Mouse (Mus musculus) hindbrain, embryonic 16.5 days (tissue): Measurements from ENCODE around the gene Macrod2. TPM values are rescaled to one million over a fixed set of nuclear protein-coding genes. Genes with fewer than 3 reads are reported as not detected.

Source experiments
- ATAC-seq: fragments of 200-750 bp; cut with Nextera tagmentation; 2 replicates; pipeline ENCODE4 v1.8.0; 2017; ENCODE audit warnings: moderate TSS enrichment, moderate library complexity
- H3K27ac ChIP-seq: fragments of 300-500 bp; sonication (generic); 2 replicates; pipeline ENCODE4 v1.5.1; 2014; ENCODE audit warnings: low read depth, mild to moderate bottlenecking, control low read depth, low read length, moderate library complexity
- H3K27me3 ChIP-seq: fragments of 300-500 bp; sonication (generic); replicated peaks from 2 replicates; pipeline ENCODE4 v1.6.1; 2014; ENCODE audit warnings: low read length; ENCODE audit not compliant: control insufficient read depth, insufficient read depth
- H3K36me3 ChIP-seq: fragments of 300-500 bp; sonication (generic); 2 replicates; pipeline ENCODE4 v1.6.1; 2014; ENCODE audit warnings: mild to moderate bottlenecking, low read length, moderate library complexity, mixed read lengths; ENCODE audit not compliant: control insufficient read depth, insufficient read depth
- H3K4me1 ChIP-seq: fragments of 300-500 bp; sonication (generic); 2 replicates; pipeline ENCODE4 v1.6.1; 2014; ENCODE audit warnings: low read depth, low read length; ENCODE audit not compliant: control insufficient read depth, insufficient read depth
- H3K4me2 ChIP-seq: fragments of 300-500 bp; sonication (generic); 2 replicates; pipeline ENCODE4 v1.6.1; 2014; ENCODE audit warnings: mild to moderate bottlenecking, low read length, control low read depth, moderate library complexity
- H3K4me3 ChIP-seq: fragments of 300-500 bp; sonication (generic); 2 replicates; pipeline ENCODE4 v1.5.1; 2014; ENCODE audit warnings: mild to moderate bottlenecking, low read length, control low read depth, moderate library complexity
- H3K9ac ChIP-seq: fragments of 300-500 bp; sonication (generic); 2 replicates; pipeline ENCODE4 v1.6.1; 2014; ENCODE audit warnings: low read depth, mild to moderate bottlenecking, control low read depth, low read length, moderate library complexity
- H3K9me3 ChIP-seq: fragments of 300-500 bp; sonication (generic); 2 replicates; pipeline ENCODE4 v1.6.1; 2014; ENCODE audit warnings: mild to moderate bottlenecking, low read length, moderate library complexity; ENCODE audit not compliant: control insufficient read depth
- WGBS: fragments of 180-500 bp; shearing (Covaris S2); extraction: QIAGEN DNeasy Blood & Tissue Kit; methylation state at CpG from one replicate; pipeline ENCODE4 v1.1.7; 2014; 5-methylcytosine and 5-hydroxymethylcytosine counted together
- polyA plus RNA-seq: library from polyadenylated mRNA; unstranded; fragments of >200 nt; fragmentation: Nextera tagmentation; extraction: Ambion mirVana; gene quantifications from 2 replicates; pipeline ENCODE4 v1.2.1, GENCODE M21; 2015

Macrod2 gene
- polyA plus RNA-seq, 1 experiment from 2014 or later = 85.4 TPM

DNA sequence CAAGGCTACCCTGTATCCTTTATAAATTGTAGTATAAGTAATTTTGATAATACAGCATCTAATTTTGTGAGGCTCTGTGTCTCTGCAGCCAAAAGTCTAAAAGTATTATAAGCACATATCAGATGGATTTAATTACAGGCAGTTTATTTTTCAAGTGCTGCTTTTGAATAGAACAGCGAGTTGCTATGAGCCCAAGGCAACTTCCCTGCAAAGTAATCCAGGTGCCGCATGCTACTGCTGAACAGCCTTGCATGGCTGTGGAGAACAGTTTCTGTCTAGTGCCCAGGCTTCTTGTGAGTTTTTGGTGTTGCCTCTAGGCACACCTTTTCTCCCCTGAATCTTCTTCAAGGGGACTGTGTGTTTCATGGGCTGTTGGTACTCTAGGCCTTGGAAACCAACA is 517.8 kb downstream of the Macrod2 start:
- Histone ChIP-seq H3K4me3 (no peak overlapping the region), H3K36me3 (no peaks in the 10 kb centered on the region), H3K9ac (no peak overlapping the region), H3K27ac (no peak overlapping the region), H3K9me3 (no peaks in the 10 kb centered on the region), H3K4me1 (peaks cover 2% of the 10 kb centered on the region; the same call in 1 of the 2 replicates), H3K4me2 (no peak overlapping the region), H3K27me3 (no peaks in the 10 kb centered on the region)
- 75% methylated on average over 2 of the region's 2 CpGs for WGBS
- ATAC-seq = no peak

DNA sequence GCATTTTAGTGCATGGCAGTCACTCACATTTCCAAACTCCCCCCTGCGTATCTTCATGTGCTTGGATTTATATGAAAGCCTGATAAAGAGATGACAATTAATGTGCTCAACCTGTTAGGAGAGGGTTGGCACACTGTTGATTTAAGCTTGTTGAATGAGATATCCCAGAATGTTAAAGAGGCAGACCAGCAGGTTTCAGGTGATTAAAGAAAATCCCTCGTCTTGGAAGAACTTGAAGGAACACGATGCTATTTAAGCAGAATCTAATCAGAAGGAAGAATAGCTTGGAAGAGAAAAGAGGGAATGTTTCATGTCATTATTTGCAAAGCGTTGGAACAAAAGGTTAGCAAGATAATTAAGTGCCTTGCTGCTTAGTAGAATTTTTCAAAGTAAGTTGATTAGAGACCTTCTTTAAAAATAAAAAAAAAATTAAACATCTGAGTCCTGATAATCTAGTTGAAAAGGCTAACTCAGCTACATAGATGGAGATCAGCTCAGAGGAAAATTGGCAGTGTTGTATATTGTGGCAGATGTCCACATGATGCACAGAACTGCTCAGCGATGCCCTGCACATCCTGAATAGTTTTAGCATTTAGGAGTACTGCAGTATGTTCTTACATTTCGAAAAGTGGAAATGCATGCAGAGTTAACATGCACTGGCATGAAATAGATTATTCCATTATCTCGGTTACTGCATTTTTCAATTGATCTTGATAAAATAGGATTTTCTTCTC is 518.7 kb downstream of the Macrod2 start:
- Histone ChIP-seq H3K27ac (no peak overlapping the region), H3K4me2 (no peak overlapping the region), H3K36me3 (no peaks in the 10 kb centered on the region), H3K27me3 (no peaks in the 10 kb centered on the region), H3K9ac (no peak overlapping the region), H3K4me1 (peaks cover 2% of the 10 kb centered on the region; the same call in 1 of the 2 replicates), H3K9me3 (no peaks in the 10 kb centered on the region), H3K4me3 (no peak overlapping the region)
- WGBS = 63% methylated on average over 7 of the region's 7 CpGs
- ATAC-seq = no peak

DNA sequence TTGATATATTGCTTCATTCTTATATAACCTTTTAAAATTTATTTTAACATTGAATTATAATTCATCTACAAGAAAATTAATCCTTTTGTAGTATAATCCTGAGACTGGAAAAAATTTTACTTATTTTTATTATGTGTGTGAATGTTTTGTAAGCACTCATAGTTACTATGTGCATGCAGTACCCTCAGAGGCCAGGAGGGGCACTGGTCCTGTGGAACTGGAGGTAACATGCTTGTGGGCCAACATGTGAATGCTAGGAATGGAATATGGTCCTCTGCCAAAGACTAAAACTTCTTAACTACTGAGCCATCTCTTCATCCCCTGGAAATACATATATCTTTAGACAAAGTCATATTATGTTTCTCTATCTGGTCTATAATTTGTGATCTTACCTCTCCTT is 531.8 kb downstream of the Macrod2 start:
- H3K4me2 ChIP-seq = no peak overlapping the region
- no peaks in the 10 kb centered on the region for H3K4me1 ChIP-seq
- no peak overlapping the region for H3K4me3 ChIP-seq
- H3K27ac ChIP-seq = no peak overlapping the region
- no peak for ATAC-seq
- H3K36me3 ChIP-seq = no peaks in the 10 kb centered on the region
- no peaks in the 10 kb centered on the region for H3K27me3 ChIP-seq
- no peaks in the 10 kb centered on the region for H3K9me3 ChIP-seq
- H3K9ac ChIP-seq = no peak overlapping the region

DNA sequence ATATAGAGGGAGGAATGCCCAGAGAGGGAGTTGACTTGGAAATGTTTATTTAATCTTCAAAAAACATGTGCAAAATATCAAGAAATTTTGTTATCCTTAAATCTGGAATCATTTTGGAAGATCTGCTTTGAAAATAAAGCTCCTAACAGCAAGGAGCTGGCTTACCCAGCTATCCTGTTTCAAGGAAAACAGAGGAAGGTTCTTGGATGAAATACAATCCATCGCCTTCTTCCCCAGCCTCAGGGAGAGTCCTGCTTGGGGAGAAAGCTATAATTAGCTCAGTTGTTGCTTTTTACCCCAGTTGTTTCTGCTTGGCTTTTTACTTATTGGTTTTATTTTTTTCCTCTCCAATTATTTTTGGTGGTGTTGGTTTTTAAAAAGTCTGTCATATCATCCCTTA is 539.4 kb downstream of the Macrod2 start:
- 71% methylated on average over 1 of the region's 1 CpGs for WGBS
- Histone ChIP-seq H3K27ac (no peak overlapping the region), H3K4me2 (no peak overlapping the region), H3K27me3 (no peaks in the 10 kb centered on the region), H3K36me3 (no peaks in the 10 kb centered on the region), H3K9ac (no peak overlapping the region), H3K4me1 (no peaks in the 10 kb centered on the region), H3K9me3 (0 out of 2 replicates have a peak, but pooled peaks cover 4% of the 10 kb centered on the region), H3K4me3 (no peak overlapping the region)
- ATAC-seq = no peak

DNA sequence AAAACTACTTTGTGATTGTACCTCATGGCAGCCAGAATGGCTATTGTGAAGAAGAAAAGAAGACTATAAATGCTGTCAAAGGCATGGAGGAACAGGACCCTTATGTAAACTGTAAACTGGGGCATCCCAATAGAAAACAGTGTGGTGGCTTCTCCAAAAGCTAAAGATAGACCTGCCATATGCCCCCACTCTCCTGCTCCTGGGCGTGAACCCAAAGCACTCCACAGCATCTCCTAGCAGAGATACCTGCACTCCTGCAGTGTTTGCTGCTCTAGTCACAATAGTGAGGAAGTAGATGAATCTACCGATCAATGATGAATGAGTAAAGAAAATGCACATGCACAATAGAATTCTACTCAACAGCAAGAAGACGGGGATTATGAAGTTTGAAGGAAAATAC is 554.4 kb downstream of the Macrod2 start:
- no peak overlapping the region for H3K27ac ChIP-seq
- H3K4me3 ChIP-seq = no peak overlapping the region
- ATAC-seq = no peak
- H3K36me3 ChIP-seq = no peaks in the 10 kb centered on the region
- H3K4me1 ChIP-seq = no peaks in the 10 kb centered on the region
- no peak overlapping the region for H3K4me2 ChIP-seq
- H3K9ac ChIP-seq = no peak overlapping the region
- no peaks in the 10 kb centered on the region for H3K9me3 ChIP-seq
- H3K27me3 ChIP-seq = no peaks in the 10 kb centered on the region
- WGBS = 97% methylated on average over 3 of the region's 3 CpGs

DNA sequence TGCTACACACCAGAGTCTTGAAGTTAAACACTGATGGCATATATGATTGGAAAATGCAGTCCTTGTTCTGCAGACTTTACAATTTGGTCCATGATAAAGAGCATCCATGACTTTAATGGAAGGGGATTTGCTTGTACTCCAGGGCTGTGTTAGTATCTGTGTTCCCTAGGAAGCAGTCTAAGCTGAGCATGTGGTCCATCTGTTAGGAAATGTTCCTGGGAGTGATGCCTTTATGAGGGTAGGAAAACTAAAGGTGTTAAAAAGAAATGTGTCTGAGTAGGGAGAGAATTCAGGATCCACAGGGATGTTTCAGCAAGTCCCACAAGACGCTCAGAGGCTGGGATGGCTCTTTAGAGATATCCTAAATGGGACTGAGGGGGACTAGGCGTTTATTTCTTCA is 564.1 kb downstream of the Macrod2 start:
- WGBS = 82% methylated on average over 2 of the region's 2 CpGs
- Histone ChIP-seq H3K4me1 (no peaks in the 10 kb centered on the region), H3K9ac (no peak overlapping the region), H3K4me3 (no peak overlapping the region), H3K27ac (no peak overlapping the region), H3K36me3 (no peaks in the 10 kb centered on the region), H3K27me3 (no peaks in the 10 kb centered on the region), H3K9me3 (no peaks in the 10 kb centered on the region), H3K4me2 (no peak overlapping the region)
- no peak for ATAC-seq

DNA sequence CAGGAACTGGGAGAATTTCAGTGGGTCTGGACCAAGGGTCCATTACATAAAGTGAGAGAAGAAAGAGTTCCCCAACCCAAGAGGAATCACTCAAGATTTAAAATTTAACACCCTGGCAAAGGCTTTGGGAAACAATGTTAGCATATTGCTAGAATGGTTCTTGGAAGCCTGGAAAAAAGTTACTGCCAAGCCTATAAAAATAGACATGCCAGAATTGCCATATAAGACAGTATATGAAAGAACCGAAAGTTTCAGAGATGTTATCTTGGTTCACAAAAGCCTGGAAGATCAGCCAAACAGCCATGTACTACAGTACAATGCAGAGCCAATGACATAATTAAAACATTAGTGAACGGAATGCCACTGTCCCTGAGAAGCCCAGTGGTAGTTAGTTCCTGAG is 575.1 kb downstream of the Macrod2 start:
- no peak for ATAC-seq
- Histone ChIP-seq H3K36me3 (no peaks in the 10 kb centered on the region), H3K9ac (no peak overlapping the region), H3K9me3 (no peaks in the 10 kb centered on the region), H3K27me3 (no peaks in the 10 kb centered on the region), H3K4me3 (no peak overlapping the region), H3K4me2 (no peak overlapping the region), H3K27ac (no peak overlapping the region), H3K4me1 (no peaks in the 10 kb centered on the region)
- WGBS = 84% methylated on average over 2 of the region's 2 CpGs

DNA sequence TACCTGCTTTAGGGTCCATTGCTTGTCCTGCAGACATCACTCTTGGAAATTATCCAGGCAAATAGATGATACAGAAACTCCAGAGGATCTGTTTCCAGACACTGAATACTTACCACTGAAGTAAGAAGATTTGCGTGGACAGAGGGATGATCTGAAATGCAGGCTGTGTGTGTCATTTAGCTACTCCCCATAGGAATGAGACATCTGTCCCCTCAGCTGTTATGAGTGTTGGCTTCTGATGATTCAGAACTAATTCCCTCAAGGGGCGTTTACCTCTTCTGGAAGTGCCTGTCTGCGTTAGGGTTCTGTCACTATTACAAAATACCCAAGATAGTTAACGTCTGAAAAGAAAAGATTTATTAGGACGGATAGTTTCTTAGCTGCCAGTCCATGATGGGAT is 576.7 kb downstream of the Macrod2 start:
- WGBS = 60% methylated on average over 5 of the region's 5 CpGs
- no peak overlapping the region for H3K27ac ChIP-seq

DNA sequence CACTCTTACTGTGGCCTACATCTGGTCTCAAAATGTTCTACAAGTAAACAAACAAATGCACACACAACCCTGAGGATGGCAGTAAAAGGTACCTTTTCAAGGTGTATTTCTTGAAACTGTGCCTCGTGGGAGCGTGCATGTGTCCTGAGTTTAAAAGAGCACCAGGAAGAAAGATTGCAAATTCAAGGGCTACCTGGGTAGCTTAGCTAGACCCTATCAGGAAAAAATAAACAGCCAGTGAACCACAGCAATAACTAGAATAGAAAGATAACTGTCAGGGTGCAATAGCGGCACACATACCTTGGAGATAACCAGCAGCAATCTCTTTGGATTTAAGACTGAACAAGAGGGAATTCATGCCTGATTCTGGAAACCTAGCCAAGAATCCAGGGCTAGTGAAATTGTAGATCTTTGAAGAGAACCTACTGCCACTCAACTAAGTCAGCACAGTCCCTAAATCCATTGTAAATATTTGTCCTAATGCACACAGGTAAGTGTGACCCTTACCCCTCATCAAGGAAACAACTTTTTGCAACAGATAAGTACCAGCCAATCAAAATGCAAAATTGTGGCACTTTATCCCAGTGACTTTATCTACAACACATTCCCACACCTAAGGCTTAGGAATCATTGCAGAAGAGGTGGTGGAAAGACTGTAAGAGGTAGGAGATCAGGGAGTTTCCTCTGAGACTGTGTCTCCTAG is 590.7 kb downstream of the Macrod2 start:
- no peak overlapping the region for H3K9ac ChIP-seq
- no peaks in the 10 kb centered on the region for H3K36me3 ChIP-seq
- no peak for ATAC-seq
- H3K9me3 ChIP-seq = no peaks in the 10 kb centered on the region
- no peaks in the 10 kb centered on the region for H3K27me3 ChIP-seq
- WGBS = 94% methylated on average over 3 of the region's 3 CpGs
- no peak overlapping the region for H3K27ac ChIP-seq
- H3K4me1 ChIP-seq = no peaks in the 10 kb centered on the region
- H3K4me3 ChIP-seq = no peak overlapping the region
- no peak overlapping the region for H3K4me2 ChIP-seq

More for the DNA sequence above, 576.7 kb downstream of the Macrod2 start:
- no peak overlapping the region for H3K4me2 ChIP-seq
- no peaks in the 10 kb centered on the region for H3K9me3 ChIP-seq
- no peaks in the 10 kb centered on the region for H3K27me3 ChIP-seq
- no peaks in the 10 kb centered on the region for H3K4me1 ChIP-seq
- no peak for ATAC-seq
- H3K4me3 ChIP-seq = no peak overlapping the region
- no peak overlapping the region for H3K9ac ChIP-seq
- no peaks in the 10 kb centered on the region for H3K36me3 ChIP-seq
